Mouse (Mus musculus) spleen, postnatal 14 days (tissue): Measurements from ENCODE around the gene Adam6a.
"Not testable (repeated sequence)": the region's sequence is repeated elsewhere in the genome, so short reads cannot be mapped to it uniquely, and the experiment has no call there.

Experiments
- DNase-seq, 2 experiments: peaks; one replicate each; pipeline ENCODE4 v3.0.0; 2021 to 2022; ENCODE audit warnings: low spot score in 2 of 2

The Adam6a gene

GRCm38 (mm10) chr12:113543608-113544007, at the start of gene Adam6a:
Gene Adam6a, plus strand, starts transcription at chr12:113543908.
- not testable (repeated sequence) for DNase-seq

GRCm38 (mm10) chr12:113525901-113526300, 17.8 kb upstream of the Adam6a start:
- DNase-seq: no peak

GRCm38 (mm10) chr12:113578241-113578640, 34.5 kb downstream of the Adam6a start:
- peak in 1 of 2 experiments; percentile 7 for DNase-seq

- DNase-seq: peak in 1 of 2 experiments; percentile 7
Measured at GRCm38 (mm10) chr12:113588001-113588400, 44.3 kb downstream of the Adam6a start.
